8 mouse cellular contexts compared by ENCODE assay signal in genomic region chr6:89345486-89345785, GRCm38 (mm10). TPM values are rescaled to one million over a fixed set of nuclear protein-coding genes. Genes with fewer than 3 reads are reported as not detected.
DNase-seq lines count a peak whose midpoint lies in the region; ATAC-seq and TF ChIP-seq lines count a peak whose summit lies in the region.

No protein-coding gene starts in this region.

- H3K4me1 ChIP-seq in hindbrain, embryonic 13.5 days (replicated peaks), result peaks cover 49% of the 10 kb centered on the region
- peaks cover 20% of the 10 kb centered on the region for H3K4me1 ChIP-seq in hindbrain, postnatal 0 days (ENCODE audit: insufficient read depth, low read length)
- peaks cover 16% of the 10 kb centered on the region for H3K4me1 ChIP-seq in thymus, adult 2 months (replicated peaks; ENCODE audit: control insufficient read depth, insufficient read depth, low read length)
- H3K4me1 ChIP-seq in intestine, embryonic 16.5 days (ENCODE audit: control insufficient read depth, insufficient read depth, low read length), result peaks cover 17% of the 10 kb centered on the region

- no peak for DNase-seq in hindbrain, postnatal 0 days (ENCODE audit: low spot score)
- peak; percentile 42 for DNase-seq in thymus, adult 2 months
- no peak for DNase-seq in thymus, postnatal 0 days (ENCODE audit: low spot score)
- DNase-seq in yolk sac, embryonic 10.5 days (ENCODE audit: low spot score), result peak; percentile 18
- DNase-seq in spleen, postnatal 4 days (ENCODE audit: low spot score in 2 of 2), result no peak

- TF ChIP-seq CTCF in hindbrain, postnatal 0 days (IDR thresholded peaks at IDR 0.05; ENCODE audit: low read depth), result no peak
- TF ChIP-seq CTCF in thymus, adult 2 months (IDR thresholded peaks at IDR 0.05; ENCODE audit: borderline replicate concordance, control insufficient read depth, extremely low read depth, insufficient read depth, low read length, poor library complexity), result no peak

- H3K9me3 ChIP-seq in hindbrain, embryonic 13.5 days, result no peaks in the 10 kb centered on the region
- H3K9me3 ChIP-seq in hindbrain, postnatal 0 days (ENCODE audit: low read length), result no peaks in the 10 kb centered on the region
- H3K9me3 ChIP-seq in intestine, embryonic 16.5 days (ENCODE audit: control insufficient read depth, low read length), result no peaks in the 10 kb centered on the region

- H3K4me3 ChIP-seq in hindbrain, embryonic 13.5 days, result no peak overlapping the region
- no peak overlapping the region for H3K4me3 ChIP-seq in hindbrain, postnatal 0 days (ENCODE audit: low read length)
- no peak overlapping the region for H3K4me3 ChIP-seq in thymus, adult 2 months (ENCODE audit: control insufficient read depth, insufficient read depth, low read length)
- H3K4me3 ChIP-seq in intestine, embryonic 16.5 days (ENCODE audit: low read length), result no peak overlapping the region

- H3K27ac ChIP-seq in hindbrain, embryonic 13.5 days, result peak overlapping the region; percentile 58
- H3K27ac ChIP-seq in hindbrain, postnatal 0 days, result no peak overlapping the region
- H3K27ac ChIP-seq in thymus, adult 2 months (ENCODE audit: control insufficient read depth, insufficient read depth, low read length), result peak overlapping the region; percentile 63
- peak overlapping the region; percentile 76 for H3K27ac ChIP-seq in intestine, embryonic 16.5 days (ENCODE audit: low read length)

- H3K36me3 ChIP-seq in hindbrain, embryonic 13.5 days, result peaks cover 81% of the 10 kb centered on the region
- peaks cover 17% of the 10 kb centered on the region; the same call in 1 of the 2 replicates for H3K36me3 ChIP-seq in hindbrain, postnatal 0 days (ENCODE audit: insufficient read depth, low read length)
- no peaks in the 10 kb centered on the region for H3K36me3 ChIP-seq in thymus, adult 2 months (ENCODE audit: control insufficient read depth, insufficient read depth, low read length)
- peaks cover 15% of the 10 kb centered on the region for H3K36me3 ChIP-seq in intestine, embryonic 16.5 days (ENCODE audit: control insufficient read depth, insufficient read depth, low read length)

- peak overlapping the region; percentile 26; the same call in 1 of the 2 replicates for H3K9ac ChIP-seq in hindbrain, embryonic 13.5 days
- H3K9ac ChIP-seq in hindbrain, postnatal 0 days (replicated peaks; ENCODE audit: low read length), result no peak overlapping the region
- no peak overlapping the region for H3K9ac ChIP-seq in intestine, embryonic 16.5 days (ENCODE audit: low read depth, low read length)

- ATAC-seq in hindbrain, embryonic 13.5 days (ENCODE audit: low FRiP score), result no peak
- ATAC-seq in hindbrain, postnatal 0 days, result no peak
- peak; percentile 12; the same call in 1 of the 2 replicates for ATAC-seq in intestine, embryonic 16.5 days
- no peak for ATAC-seq in monocyte, adult 5-6 weeks (replicated peaks; ENCODE audit: insufficient number of reproducible peaks, low FRiP score, low TSS enrichment, poor library complexity, severe bottlenecking)

- H3K27me3 ChIP-seq in hindbrain, embryonic 13.5 days, result no peaks in the 10 kb centered on the region
- no peaks in the 10 kb centered on the region for H3K27me3 ChIP-seq in hindbrain, postnatal 0 days (ENCODE audit: insufficient read depth, low read length)
- no peaks in the 10 kb centered on the region for H3K27me3 ChIP-seq in thymus, adult 2 months (ENCODE audit: control insufficient read depth, insufficient read depth, low read length)
- H3K27me3 ChIP-seq in intestine, embryonic 16.5 days (replicated peaks; ENCODE audit: control insufficient read depth, insufficient read depth, low read length), result no peaks in the 10 kb centered on the region

- TF ChIP-seq POLR2A in thymus, adult 2 months (IDR thresholded peaks at IDR 0.05; ENCODE audit: control insufficient read depth, extremely low read depth, insufficient read depth, low read length, poor library complexity), result no peak

- WGBS in hindbrain, embryonic 13.5 days, result 87% methylated on average over 3 of the region's 3 CpGs
- 64% methylated on average over 3 of the region's 3 CpGs for WGBS in hindbrain, postnatal 0 days
- 72% methylated on average over 3 of the region's 3 CpGs for WGBS in thymus, adult 2 months
- 64% methylated on average over 3 of the region's 3 CpGs for WGBS in intestine, embryonic 16.5 days

- H3K4me2 ChIP-seq in hindbrain, embryonic 13.5 days, result no peak overlapping the region
- H3K4me2 ChIP-seq in hindbrain, postnatal 0 days (ENCODE audit: low read depth, low read length), result no peak overlapping the region
- H3K4me2 ChIP-seq in intestine, embryonic 16.5 days (ENCODE audit: low read depth, low read length), result peak overlapping the region; percentile 30; the same call in 1 of the 2 replicates

RNA-seq across cellular contexts. Expression of gene Plxna1, which starts 17.0 kb away (rescaled TPM):
- 44.9 and 45.3 TPM in 2 replicates for polyA plus RNA-seq in hindbrain, embryonic 13.5 days (2015; fragmentation: Nextera tagmentation; extraction: Ambion mirVana)
- 135 and 145 TPM in 2 replicates for total RNA-seq in hindbrain, postnatal 0 days (2014; rRNA removed)
- 25.3 and 30.6 TPM in 2 replicates for polyA plus RNA-seq in hindbrain, postnatal 0 days (2015; fragmentation: Nextera tagmentation; extraction: Ambion mirVana)
- 49.1 and 51.5 TPM in 2 replicates for polyA plus RNA-seq in thymus, adult 2 months (2012; rRNA removed)
- polyA plus RNA-seq in thymus, postnatal 0 days (2015; fragmentation: Nextera tagmentation; extraction: Ambion mirVana), result 9.8 and 11.1 TPM in 2 replicates
- 5.4 and 6.5 TPM in 2 replicates for polyA plus RNA-seq in intestine, embryonic 16.5 days (2015; fragmentation: Nextera tagmentation; extraction: Ambion mirVana)
- total RNA-seq in monocyte, adult 5-6 weeks (2017), result 0.21 to 2.8 TPM (median 0.76 TPM) in 3 replicates

Comparison
In these comparisons a context has a peak if more than half of its experiments do, and no peak if none do; other contexts are left out.
1. DNase-seq: peak in thymus, adult 2 months (single experiment) and yolk sac, embryonic 10.5 days (single experiment); none in hindbrain, postnatal 0 days (single experiment), thymus, postnatal 0 days (single experiment) and spleen, postnatal 4 days (0 of 2).